Mouse (Mus musculus) liver, embryonic 14.5 days (tissue): ENCODE measurements at regions not wholly inside any gene's neighbourhood (a gene's known extent, or its start where the extent isn't known, plus 50 kb on each side); places are given as distances from the start of the nearest gene placed in this dataset.

Experiments
- CTCF ChIP-seq: IDR thresholded peaks from 2 replicates; pipeline ENCODE4 v1.5.1; 2016; ENCODE audit warnings: antibody characterized with exemption, low read depth, control low read depth
- EP300 ChIP-seq: IDR thresholded peaks from 2 replicates; pipeline ENCODE4 v1.6.1; 2016; ENCODE audit warnings: antibody characterized with exemption, low read depth

DNA sequence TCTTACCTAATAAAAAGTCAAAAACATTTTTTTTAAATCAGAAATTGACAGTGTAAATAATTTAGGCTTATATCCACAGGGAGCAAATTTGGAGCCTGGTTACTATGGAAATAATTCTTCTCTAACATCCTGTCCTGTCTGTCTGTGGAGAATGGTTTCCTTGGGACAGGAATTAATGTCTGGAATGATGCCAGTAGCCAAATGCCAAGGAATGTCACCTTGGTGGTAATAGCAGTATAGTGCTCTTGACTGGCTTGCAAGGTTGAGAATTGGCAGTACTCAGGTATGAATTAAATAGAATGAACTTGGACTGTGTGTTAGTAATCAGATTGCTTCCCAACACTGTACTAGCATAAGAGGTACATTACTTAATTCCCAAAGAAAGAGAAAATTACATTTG lies 103.8 kb upstream of the Slc22a22 start:
- no peak for TF ChIP-seq CTCF
- no peak for TF ChIP-seq EP300
